Mouse (Mus musculus): ENCODE measurements around the gene Olfr1211. TPM values are rescaled to one million over a fixed set of nuclear protein-coding genes. Genes with fewer than 3 reads are reported as not detected.

The Olfr1211 gene
- polyA plus RNA-seq (2012; rRNA removed), result not detected in 2 replicates

DNA sequence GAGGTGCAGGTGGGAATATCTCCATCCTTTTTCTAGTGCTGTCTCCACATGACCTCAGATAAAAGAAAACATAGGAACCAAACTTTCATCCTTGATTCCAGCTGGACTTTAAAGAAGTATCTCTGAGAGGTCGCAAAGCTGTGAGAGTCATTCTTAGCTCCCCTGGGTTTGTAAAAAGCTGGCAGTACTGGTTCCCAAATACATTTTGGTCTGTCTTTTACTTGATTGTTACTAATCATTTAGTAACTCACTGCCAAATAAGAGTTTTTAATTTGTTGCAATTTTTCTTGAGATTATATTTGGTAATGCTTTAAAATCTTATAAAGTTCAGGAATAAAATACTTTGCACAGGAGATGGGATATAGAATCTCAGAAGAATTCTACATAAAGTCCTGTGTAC, at the start of gene Olfr1211:
TSS of gene Olfr1211 (minus strand) at position 101 of the 400 bp plus-strand sequence.
- 89% methylated on average over 1 of the region's 1 CpGs for WGBS
- no peaks in the 10 kb centered on the region for H3K27me3 ChIP-seq (ENCODE audit: control insufficient read depth, insufficient read depth, low read length)
- DNase-seq, result no peak
- no peak for TF ChIP-seq POLR2A (IDR thresholded peaks at IDR 0.05; ENCODE audit: borderline replicate concordance, insufficient read depth, low read length)
- TF ChIP-seq CTCF (IDR thresholded peaks at IDR 0.05; ENCODE audit: borderline replicate concordance, insufficient read depth, low read depth, low read length), result no peak
- H3K27ac ChIP-seq (ENCODE audit: insufficient read depth, low read length), result no peak within 1 kb of the TSS
- no peaks in the 10 kb centered on the region for H3K4me1 ChIP-seq (ENCODE audit: control insufficient read depth, insufficient read depth, low read length)
- H3K4me3 ChIP-seq (replicated peaks; ENCODE audit: insufficient read depth, low read depth, low read length), result no peak within 1 kb of the TSS

DNA sequence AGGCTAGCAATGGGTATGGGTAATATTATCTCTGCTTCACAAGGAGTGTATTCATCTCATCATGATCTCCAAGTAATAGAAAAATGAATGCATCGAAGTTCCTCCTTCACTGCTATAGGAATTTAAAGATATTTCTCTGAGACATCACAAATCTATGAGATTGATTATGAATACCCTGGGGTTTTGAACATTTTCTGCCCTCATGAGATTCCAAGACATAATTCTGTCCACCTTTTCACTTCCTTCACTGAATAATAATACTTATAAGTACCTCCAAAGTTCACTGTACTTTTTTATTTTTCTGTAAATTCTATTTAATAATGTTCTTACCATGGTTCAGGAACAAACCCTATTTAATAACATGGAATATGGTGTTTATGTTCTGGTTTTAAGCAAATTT, 42.3 kb upstream of the Olfr1211 start, which contains the start of gene Gm13762:
TSS of gene Gm13762 (minus strand) at position 101 of the 400 bp plus-strand sequence.
- no peaks in the 10 kb centered on the region for H3K4me1 ChIP-seq (ENCODE audit: control insufficient read depth, insufficient read depth, low read length)
- no peak within 1 kb of the TSS for H3K27ac ChIP-seq (ENCODE audit: insufficient read depth, low read length)
- DNase-seq, result no peak
- TF ChIP-seq CTCF (IDR thresholded peaks at IDR 0.05; ENCODE audit: borderline replicate concordance, insufficient read depth, low read depth, low read length) (no peak), POLR2A (IDR thresholded peaks at IDR 0.05; ENCODE audit: borderline replicate concordance, insufficient read depth, low read length) (no peak)
- 69% methylated on average over 1 of the region's 1 CpGs for WGBS
- H3K4me3 ChIP-seq (replicated peaks; ENCODE audit: insufficient read depth, low read depth, low read length), result no peak within 1 kb of the TSS
- H3K27me3 ChIP-seq (ENCODE audit: control insufficient read depth, insufficient read depth, low read length), result no peaks in the 10 kb centered on the region

DNA sequence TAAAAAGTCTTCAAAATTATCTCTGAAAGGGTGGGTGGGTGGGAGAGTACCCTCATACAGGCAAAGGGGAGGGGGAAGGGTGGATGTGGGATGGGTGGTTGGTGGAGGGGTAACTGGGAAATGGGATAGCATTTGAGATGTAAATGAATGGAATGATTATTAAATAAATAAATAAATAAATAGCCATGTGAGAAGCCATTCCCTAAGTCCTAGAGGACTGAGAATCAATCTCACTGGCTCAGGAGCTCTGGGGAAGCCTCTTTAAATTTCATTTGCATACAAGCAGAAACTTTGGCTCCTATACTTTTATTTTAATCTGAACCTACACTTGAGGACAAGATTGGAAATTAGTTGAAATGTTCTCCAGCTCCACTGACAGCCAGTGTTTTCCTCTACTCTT, 15.8 kb upstream of the Olfr1211 start, which contains the start of gene Olfr1212:
TSS of gene Olfr1212 (plus strand) at position 301 of the 400 bp plus-strand sequence.
- no peak for DNase-seq
- TF ChIP-seq CTCF (IDR thresholded peaks at IDR 0.05; ENCODE audit: borderline replicate concordance, insufficient read depth, low read depth, low read length), result no peak
- no peak for TF ChIP-seq POLR2A (IDR thresholded peaks at IDR 0.05; ENCODE audit: borderline replicate concordance, insufficient read depth, low read length)
- no peaks in the 10 kb centered on the region for H3K27me3 ChIP-seq (ENCODE audit: control insufficient read depth, insufficient read depth, low read length)

DNA sequence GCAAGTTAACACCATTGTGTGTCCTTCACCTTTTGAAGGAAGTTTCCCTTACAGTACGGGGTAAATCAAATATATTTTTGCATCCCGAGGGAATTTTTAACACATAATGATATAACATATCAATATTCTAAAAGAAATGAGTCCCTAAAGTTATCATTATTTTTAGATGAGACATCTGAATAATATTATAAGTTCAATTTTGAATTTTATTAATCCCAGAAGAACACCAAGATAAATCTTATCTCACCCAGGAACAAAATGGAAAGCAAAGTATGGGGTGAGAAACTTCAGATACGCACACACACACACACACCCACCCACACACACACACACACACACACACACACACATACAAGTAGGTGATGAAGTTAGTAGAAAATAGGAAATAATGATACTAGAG, 22.9 kb downstream of the Olfr1211 start, which contains the start of gene Olfr1209:
TSS of gene Olfr1209 (minus strand) at position 101 of the 400 bp plus-strand sequence.
- whole genome bisulfite sequencing, result 87% methylated on average over 3 of the region's 3 CpGs
- Histone ChIP-seq H3K27ac (ENCODE audit: insufficient read depth, low read length) (no peak within 1 kb of the TSS), H3K27me3 (ENCODE audit: control insufficient read depth, insufficient read depth, low read length) (no peaks in the 10 kb centered on the region), H3K4me3 (replicated peaks; ENCODE audit: insufficient read depth, low read depth, low read length) (no peak within 1 kb of the TSS), H3K4me1 (ENCODE audit: control insufficient read depth, insufficient read depth, low read length) (no peaks in the 10 kb centered on the region)
- TF ChIP-seq POLR2A (IDR thresholded peaks at IDR 0.05; ENCODE audit: borderline replicate concordance, insufficient read depth, low read length) (no peak), CTCF (IDR thresholded peaks at IDR 0.05; ENCODE audit: borderline replicate concordance, insufficient read depth, low read depth, low read length) (no peak)
- DNase-seq, result no peak

More for the DNA sequence above, 15.8 kb upstream of the Olfr1211 start, which contains the start of gene Olfr1212:
- Histone ChIP-seq H3K4me1 (ENCODE audit: control insufficient read depth, insufficient read depth, low read length) (no peaks in the 10 kb centered on the region), H3K27ac (ENCODE audit: insufficient read depth, low read length) (no peak within 1 kb of the TSS), H3K4me3 (replicated peaks; ENCODE audit: insufficient read depth, low read depth, low read length) (no peak within 1 kb of the TSS)

DNA sequence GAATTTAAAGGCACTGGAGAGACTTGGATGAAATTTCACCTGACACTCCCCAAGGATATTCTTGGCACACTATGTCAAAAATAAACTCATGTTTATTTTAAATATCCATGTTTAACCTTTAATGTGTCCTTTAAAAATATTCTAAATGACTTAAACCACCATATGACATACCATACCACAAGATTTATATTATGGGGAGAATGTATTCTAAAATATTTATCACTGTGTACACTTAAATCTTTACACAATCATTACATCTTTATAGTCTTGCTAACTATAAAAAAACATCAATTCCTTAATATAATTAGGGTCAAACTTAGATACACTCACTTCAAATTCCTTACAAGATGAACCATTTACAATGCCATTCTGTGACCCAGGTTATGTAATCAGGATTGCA, 35.7 kb downstream of the Olfr1211 start, which contains the start of gene Olfr1208:
TSS of gene Olfr1208 (minus strand) at position 101 of the 400 bp plus-strand sequence.
- Histone ChIP-seq H3K4me3 (replicated peaks; ENCODE audit: insufficient read depth, low read depth, low read length) (no peak within 1 kb of the TSS), H3K4me1 (ENCODE audit: control insufficient read depth, insufficient read depth, low read length) (no peaks in the 10 kb centered on the region), H3K27ac (ENCODE audit: insufficient read depth, low read length) (no peak within 1 kb of the TSS), H3K27me3 (ENCODE audit: control insufficient read depth, insufficient read depth, low read length) (no peaks in the 10 kb centered on the region)
- TF ChIP-seq POLR2A (IDR thresholded peaks at IDR 0.05; ENCODE audit: borderline replicate concordance, insufficient read depth, low read length), result no peak
- TF ChIP-seq CTCF (IDR thresholded peaks at IDR 0.05; ENCODE audit: borderline replicate concordance, insufficient read depth, low read depth, low read length), result no peak
- no peak for DNase-seq

Other genes with a start within 250 kb of the Olfr1211 start
- gene Olfr1195, start 248.9 kb downstream of the Olfr1211 start, polyA plus RNA-seq (2012; rRNA removed), result not detected in 2 replicates
- not detected in 2 replicates for gene Olfr1196, start 233.5 kb downstream of the Olfr1211 start, polyA plus RNA-seq (2012; rRNA removed)
- not detected in 2 replicates for gene Olfr1197, start 205.7 kb downstream of the Olfr1211 start, polyA plus RNA-seq (2012; rRNA removed)
- not detected in 2 replicates for gene Olfr1198, start 186.7 kb downstream of the Olfr1211 start, polyA plus RNA-seq (2012; rRNA removed)
- gene Olfr1199, start 177.6 kb downstream of the Olfr1211 start, polyA plus RNA-seq (2012; rRNA removed), result not detected in 2 replicates
- gene Olfr1200, start 167.6 kb downstream of the Olfr1211 start, polyA plus RNA-seq (2012; rRNA removed), result not detected in 2 replicates
- not detected in 2 replicates for gene Olfr1201, start 145.1 kb downstream of the Olfr1211 start, polyA plus RNA-seq (2012; rRNA removed)
- gene Olfr1202, start 123.6 kb downstream of the Olfr1211 start, polyA plus RNA-seq (2012; rRNA removed), result not detected in 2 replicates
- gene Olfr1205, start 108.4 kb downstream of the Olfr1211 start, polyA plus RNA-seq (2012; rRNA removed), result not detected in 2 replicates
- not detected in 2 replicates for gene Olfr1204, start 88.8 kb downstream of the Olfr1211 start, polyA plus RNA-seq (2012; rRNA removed)
- not detected in 2 replicates for gene Olfr1206, start 74.9 kb downstream of the Olfr1211 start, polyA plus RNA-seq (2012; rRNA removed)
- gene Olfr1208, start 35.8 kb downstream of the Olfr1211 start, polyA plus RNA-seq (2012; rRNA removed), result not detected in 2 replicates
- gene Olfr1209, start 23.0 kb downstream of the Olfr1211 start, polyA plus RNA-seq (2012; rRNA removed), result not detected in 2 replicates
- not detected in 2 replicates for gene Olfr1212, start 15.9 kb upstream of the Olfr1211 start, polyA plus RNA-seq (2012; rRNA removed)
- gene Gm13762, start 42.2 kb upstream of the Olfr1211 start, polyA plus RNA-seq (2012; rRNA removed), result not detected in 2 replicates
- gene Olfr1214, start 54.5 kb upstream of the Olfr1211 start, polyA plus RNA-seq (2012; rRNA removed), result not detected in 2 replicates
- gene Olfr1215, start 68.9 kb upstream of the Olfr1211 start, polyA plus RNA-seq (2012; rRNA removed), result not detected in 2 replicates
- gene Olfr1216, start 80.2 kb upstream of the Olfr1211 start, polyA plus RNA-seq (2012; rRNA removed), result not detected in 2 replicates
- not detected in 2 replicates for gene Olfr1217, start 94.0 kb upstream of the Olfr1211 start, polyA plus RNA-seq (2012; rRNA removed)
- not detected in 2 replicates for gene Olfr1218, start 123.1 kb upstream of the Olfr1211 start, polyA plus RNA-seq (2012; rRNA removed)
- gene Olfr1219, start 145.4 kb upstream of the Olfr1211 start, polyA plus RNA-seq (2012; rRNA removed), result not detected in 2 replicates
- not detected in 2 replicates for gene Olfr1220, start 168.7 kb upstream of the Olfr1211 start, polyA plus RNA-seq (2012; rRNA removed)
- gene Olfr1221, start 179.2 kb upstream of the Olfr1211 start, polyA plus RNA-seq (2012; rRNA removed), result not detected in 2 replicates
- gene Olfr1222, start 194.9 kb upstream of the Olfr1211 start, polyA plus RNA-seq (2012; rRNA removed), result not detected in 2 replicates
- gene Olfr1223, start 213.4 kb upstream of the Olfr1211 start, polyA plus RNA-seq (2012; rRNA removed), result not detected in 2 replicates
- gene Olfr1224-ps1, start 226.0 kb upstream of the Olfr1211 start, polyA plus RNA-seq (2012; rRNA removed), result not detected in 2 replicates
- not detected in 2 replicates for gene Olfr1225, start 236.6 kb upstream of the Olfr1211 start, polyA plus RNA-seq (2012; rRNA removed)